Mouse (Mus musculus) neural tube, embryonic 14.5 days (tissue): ENCODE data around the gene Opcml. TPM values are rescaled to one million over a fixed set of nuclear protein-coding genes. Genes with fewer than 3 reads are reported as not detected.
A peak's percentile ranks its signal among the peaks of the same experiment; 100 is the strongest.

Experiments
- ATAC-seq: fragments of 200-750 bp; cut with Nextera tagmentation; 2 replicates; pipeline ENCODE4 v1.8.0; 2017; ENCODE audit warnings: low read depth, mild to moderate bottlenecking, moderate TSS enrichment, moderate library complexity
- H3K27ac ChIP-seq: fragments of 300-500 bp; sonication (generic); 2 replicates; pipeline ENCODE4 v1.5.1; 2014; ENCODE audit warnings: low read depth, mild to moderate bottlenecking, control low read depth, low read length, moderate library complexity, mixed read lengths
- H3K27me3 ChIP-seq: fragments of 300-500 bp; sonication (generic); 2 replicates; pipeline ENCODE4 v1.6.1; 2014; ENCODE audit warnings: low read length; ENCODE audit not compliant: control insufficient read depth, insufficient read depth
- H3K36me3 ChIP-seq: fragments of 300-500 bp; sonication (generic); 2 replicates; pipeline ENCODE4 v1.6.1; 2014; ENCODE audit warnings: low read length, mixed read lengths; ENCODE audit not compliant: control insufficient read depth, insufficient read depth
- H3K4me1 ChIP-seq: fragments of 300-500 bp; sonication (generic); 2 replicates; pipeline ENCODE4 v1.6.1; 2014; ENCODE audit warnings: low read length; ENCODE audit not compliant: control insufficient read depth, insufficient read depth
- H3K4me2 ChIP-seq: fragments of 300-500 bp; sonication (generic); 2 replicates; pipeline ENCODE4 v1.6.1; 2014; ENCODE audit warnings: mild to moderate bottlenecking, low read depth, low read length, control low read depth
- H3K4me3 ChIP-seq: fragments of 300-500 bp; sonication (generic); 2 replicates; pipeline ENCODE4 v1.5.1; 2014; ENCODE audit warnings: low read depth, low read length, control low read depth, mixed read lengths
- H3K9ac ChIP-seq: fragments of 300-500 bp; sonication (generic); replicated peaks from 2 replicates; pipeline ENCODE4 v1.6.1; 2014; ENCODE audit warnings: low read depth, mild to moderate bottlenecking, control low read depth, low read length, mixed read lengths
- H3K9me3 ChIP-seq: fragments of 300-500 bp; sonication (generic); 2 replicates; pipeline ENCODE4 v1.6.1; 2016; ENCODE audit warnings: low read length; ENCODE audit not compliant: control insufficient read depth
- WGBS: fragments of 180-500 bp; shearing (Covaris S2); extraction: QIAGEN DNeasy Blood & Tissue Kit; methylation state at CpG from one replicate; pipeline ENCODE4 v1.1.7; 2014; 5-methylcytosine and 5-hydroxymethylcytosine counted together
- polyA plus RNA-seq: library from polyadenylated mRNA; unstranded; fragments of >200 nt; fragmentation: Nextera tagmentation; extraction: Ambion mirVana; gene quantifications from 2 replicates; pipeline ENCODE4 v1.2.1, GENCODE M21; 2014

The Opcml gene
- polyA plus RNA-seq, 1 experiment from 2014 or later = 49.3 TPM

GRCm38 (mm10) chr9:28756841-28757451 lies 966.4 kb downstream of the Opcml start:
- Histone ChIP-seq H3K27me3 (no peaks in the 10 kb centered on the region), H3K4me1 (peaks cover 8% of the 10 kb centered on the region; the same call in 1 of the 2 replicates), H3K9ac (no peak overlapping the region), H3K36me3 (no peaks in the 10 kb centered on the region), H3K4me3 (no peak overlapping the region), H3K9me3 (no peaks in the 10 kb centered on the region), H3K27ac (no peak overlapping the region), H3K4me2 (no peak overlapping the region)
- no peak for ATAC-seq
- 82% methylated on average over 4 of the region's 4 CpGs for WGBS

GRCm38 (mm10) chr9:28761460-28761859 lies 970.9 kb downstream of the Opcml start:
- Histone ChIP-seq H3K4me3 (no peak overlapping the region), H3K9me3 (no peaks in the 10 kb centered on the region), H3K27me3 (no peaks in the 10 kb centered on the region), H3K4me2 (no peak overlapping the region), H3K36me3 (no peaks in the 10 kb centered on the region), H3K9ac (no peak overlapping the region), H3K4me1 (peaks cover 8% of the 10 kb centered on the region; the same call in 1 of the 2 replicates), H3K27ac (no peak overlapping the region)
- peak; percentile 51; the same call in 1 of the 2 replicates for ATAC-seq
- WGBS = 31% methylated on average over 4 of the region's 4 CpGs

GRCm38 (mm10) chr9:28764149-28764548 lies 973.6 kb downstream of the Opcml start:
- no peaks in the 10 kb centered on the region for H3K36me3 ChIP-seq
- WGBS = 89% methylated on average over 1 of the region's 1 CpGs
- H3K4me3 ChIP-seq = no peak overlapping the region
- H3K9me3 ChIP-seq = no peaks in the 10 kb centered on the region
- no peaks in the 10 kb centered on the region for H3K27me3 ChIP-seq
- H3K4me2 ChIP-seq = no peak overlapping the region
- H3K4me1 ChIP-seq = peaks cover 8% of the 10 kb centered on the region; the same call in 1 of the 2 replicates
- no peak overlapping the region for H3K27ac ChIP-seq
- ATAC-seq = no peak
- H3K9ac ChIP-seq = no peak overlapping the region

GRCm38 (mm10) chr9:28776517-28777503 lies 986.2 kb downstream of the Opcml start:
- no peaks in the 10 kb centered on the region for H3K27me3 ChIP-seq
- H3K9me3 ChIP-seq = no peaks in the 10 kb centered on the region
- no peak overlapping the region for H3K27ac ChIP-seq
- no peak overlapping the region for H3K9ac ChIP-seq
- ATAC-seq = no peak
- H3K4me1 ChIP-seq = no peaks in the 10 kb centered on the region; the same call in 1 of the 2 replicates
- no peak overlapping the region for H3K4me2 ChIP-seq
- 68% methylated on average over 10 of the region's 10 CpGs for WGBS
- no peaks in the 10 kb centered on the region for H3K36me3 ChIP-seq
- H3K4me3 ChIP-seq = no peak overlapping the region

- no peaks in the 10 kb centered on the region; the same call in 1 of the 2 replicates for H3K4me1 ChIP-seq
- H3K9me3 ChIP-seq = no peaks in the 10 kb centered on the region
- H3K4me2 ChIP-seq = no peak overlapping the region
- no peak overlapping the region for H3K9ac ChIP-seq
- no peak overlapping the region for H3K27ac ChIP-seq
- WGBS = 75% methylated on average over 4 of the region's 4 CpGs
- no peaks in the 10 kb centered on the region for H3K27me3 ChIP-seq
- no peak overlapping the region for H3K4me3 ChIP-seq
- no peaks in the 10 kb centered on the region for H3K36me3 ChIP-seq
- no peak for ATAC-seq
These were observed 993.3 kb downstream of the Opcml start for GRCm38 (mm10) chr9:28783834-28784233.

- Histone ChIP-seq H3K4me3 (no peak overlapping the region), H3K36me3 (no peaks in the 10 kb centered on the region), H3K9me3 (no peaks in the 10 kb centered on the region), H3K9ac (no peak overlapping the region), H3K27ac (no peak overlapping the region), H3K4me2 (no peak overlapping the region), H3K27me3 (no peaks in the 10 kb centered on the region), H3K4me1 (no peaks in the 10 kb centered on the region)
- ATAC-seq = no peak
- WGBS = 79% methylated on average over 1 of the region's 1 CpGs
These were observed 998.9 kb downstream of the Opcml start for GRCm38 (mm10) chr9:28789439-28789838.

GRCm38 (mm10) chr9:28800100-28800499 lies 1009.5 kb downstream of the Opcml start:
- Histone ChIP-seq H3K36me3 (no peaks in the 10 kb centered on the region), H3K27me3 (no peaks in the 10 kb centered on the region), H3K9me3 (no peaks in the 10 kb centered on the region), H3K9ac (no peak overlapping the region), H3K4me1 (no peaks in the 10 kb centered on the region), H3K4me2 (no peak overlapping the region), H3K27ac (no peak overlapping the region), H3K4me3 (no peak overlapping the region)
- 15% methylated on average over 2 of the region's 2 CpGs for WGBS
- ATAC-seq = no peak

- H3K4me2 ChIP-seq = no peak overlapping the region
- no peaks in the 10 kb centered on the region for H3K27me3 ChIP-seq
- H3K9me3 ChIP-seq = no peaks in the 10 kb centered on the region
- no peaks in the 10 kb centered on the region for H3K36me3 ChIP-seq
- H3K4me1 ChIP-seq = no peaks in the 10 kb centered on the region
- ATAC-seq = no peak
- H3K4me3 ChIP-seq = no peak overlapping the region
- no peak overlapping the region for H3K9ac ChIP-seq
- H3K27ac ChIP-seq = no peak overlapping the region
These were observed 1016.1 kb downstream of the Opcml start for GRCm38 (mm10) chr9:28806666-28807065.

- H3K4me3 ChIP-seq = no peak overlapping the region
- ATAC-seq = no peak
- no peak overlapping the region for H3K27ac ChIP-seq
- no peaks in the 10 kb centered on the region for H3K9me3 ChIP-seq
- no peak overlapping the region for H3K4me2 ChIP-seq
- H3K4me1 ChIP-seq = peaks cover 4% of the 10 kb centered on the region; the same call in 1 of the 2 replicates
- WGBS = 85% methylated on average over 3 of the region's 3 CpGs
- H3K27me3 ChIP-seq = no peaks in the 10 kb centered on the region
- no peaks in the 10 kb centered on the region for H3K36me3 ChIP-seq
- no peak overlapping the region for H3K9ac ChIP-seq
These were observed 1031.5 kb downstream of the Opcml start for GRCm38 (mm10) chr9:28822060-28822459.
